Mouse (Mus musculus) NIH3T3 (cell line): ENCODE measurements around the gene Sbno2.

Experiments used
- DNase-seq: peaks from one replicate; pipeline ENCODE4 v3.0.0-alpha.2; 2012; ENCODE audit warnings: low read depth

Gene Sbno2

DNA sequence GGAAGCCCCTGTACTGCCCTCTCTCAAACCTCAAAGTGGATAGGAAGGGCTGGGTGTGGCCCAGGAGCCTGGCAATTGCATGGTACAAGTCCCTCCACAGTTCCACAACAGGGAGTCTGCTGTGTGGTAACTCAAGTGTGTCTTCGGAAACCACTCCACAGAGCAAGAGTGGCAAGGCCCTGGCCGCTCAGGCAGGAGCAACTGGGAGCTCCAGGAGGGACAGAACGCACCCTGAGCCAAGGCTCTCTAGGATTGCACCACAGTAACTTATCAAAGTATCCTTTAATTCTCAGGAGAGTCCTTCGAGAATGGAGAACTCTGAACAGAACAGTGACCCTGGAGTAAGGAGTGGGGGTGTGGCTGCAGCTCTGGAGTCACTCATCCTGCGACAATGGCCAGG lies 69.7 kb downstream of the Sbno2 start:
- DNase-seq = no peak

GRCm38 (mm10) chr10:80035148-80035547 lies 70.2 kb downstream of the Sbno2 start:
- DNase-seq = no peak

GRCm38 (mm10) chr10:80033511-80034391 lies 71.6 kb downstream of the Sbno2 start:
- DNase-seq = peak; percentile 84

GRCm38 (mm10) chr10:80032799-80033480 lies 72.4 kb downstream of the Sbno2 start:
- peak; percentile 87 for DNase-seq

GRCm38 (mm10) chr10:80030736-80031135 lies 74.6 kb downstream of the Sbno2 start:
- no peak for DNase-seq

DNA sequence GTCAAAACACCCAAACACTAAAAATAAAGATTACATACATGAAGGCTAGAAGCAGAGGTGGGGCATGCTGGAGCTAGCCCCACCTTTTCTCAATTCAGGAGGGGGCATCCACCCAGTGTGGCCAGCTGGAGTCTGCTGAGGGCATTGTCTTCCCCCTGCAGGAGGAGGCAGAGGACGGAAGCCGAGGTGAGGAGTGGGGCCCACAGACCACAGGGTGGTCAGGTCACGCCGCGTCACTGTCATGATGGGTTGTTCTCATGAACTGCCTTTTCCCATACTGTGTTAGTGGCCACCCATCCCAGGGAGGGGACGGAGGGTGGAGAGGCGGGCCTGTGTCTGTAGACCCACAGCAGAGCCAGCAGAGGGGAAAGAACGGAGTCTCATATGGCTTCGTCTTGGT lies 75.2 kb downstream of the Sbno2 start:
- no peak for DNase-seq

DNA sequence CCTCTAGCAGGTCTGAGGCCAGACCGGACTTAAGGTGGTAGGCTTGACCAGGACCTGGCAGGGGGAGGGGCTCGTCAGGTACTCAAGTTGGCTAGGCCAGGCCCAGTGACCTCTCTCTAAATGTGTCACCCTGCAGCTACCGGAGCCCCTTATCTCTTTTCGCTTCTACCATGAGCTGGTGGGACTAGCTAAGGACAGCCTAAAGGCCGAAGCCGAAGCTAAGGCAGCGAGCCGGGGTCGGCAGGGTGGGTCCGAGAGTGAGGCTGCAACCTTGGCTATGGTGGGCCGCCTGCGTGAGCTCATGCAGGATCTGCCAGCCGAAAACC lies 76.9 kb downstream of the Sbno2 start:
- no peak for DNase-seq

- DNase-seq = peak; percentile 36
These were observed 77.5 kb downstream of the Sbno2 start for GRCm38 (mm10) chr10:80027681-80028520.

DNA sequence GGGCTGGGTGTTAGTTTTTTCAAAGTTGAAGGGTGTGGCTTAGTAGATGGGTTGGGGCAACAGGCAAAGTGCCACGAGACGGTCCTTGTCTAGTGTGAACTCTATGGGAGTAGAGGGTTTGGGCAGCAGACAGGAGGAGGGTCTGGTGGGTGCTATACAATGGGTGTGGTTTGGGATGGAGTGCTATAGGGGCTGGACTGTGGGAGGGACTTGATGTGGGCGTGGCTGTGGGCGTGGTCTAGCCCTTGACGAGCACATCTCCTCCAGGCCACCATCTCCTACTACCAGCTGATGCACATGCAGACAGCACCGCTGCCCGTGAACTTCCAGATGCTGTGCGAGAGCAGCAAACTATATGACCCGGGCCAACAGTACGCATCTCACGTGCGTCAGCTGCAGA lies 79.5 kb downstream of the Sbno2 start:
- peak; percentile 43 for DNase-seq

DNA sequence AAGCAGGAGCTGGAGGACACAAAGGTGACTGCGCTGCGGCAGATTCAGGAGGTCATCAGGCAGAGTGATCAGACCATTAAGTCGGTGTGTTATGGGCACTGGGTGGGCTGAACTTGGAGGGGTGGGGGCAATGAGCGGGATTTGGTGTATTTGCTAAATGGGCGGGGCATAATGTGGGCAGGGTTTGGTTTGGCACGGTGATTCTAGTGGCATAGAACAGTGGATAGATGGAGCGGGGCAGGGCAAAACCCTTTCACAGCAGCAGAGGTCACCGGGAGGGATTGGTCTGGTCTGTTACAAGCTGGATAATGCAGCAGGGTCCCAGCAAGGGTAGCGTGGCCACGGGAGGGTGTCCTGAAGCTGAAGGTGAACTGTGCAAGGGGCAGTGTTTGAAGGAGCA lies 79.9 kb downstream of the Sbno2 start:
- DNase-seq = no peak

GRCm38 (mm10) chr10:80025044-80025347 lies 80.4 kb downstream of the Sbno2 start:
- no peak for DNase-seq

GRCm38 (mm10) chr10:80024229-80025043 lies 80.9 kb downstream of the Sbno2 start:
- DNase-seq = no peak

DNA sequence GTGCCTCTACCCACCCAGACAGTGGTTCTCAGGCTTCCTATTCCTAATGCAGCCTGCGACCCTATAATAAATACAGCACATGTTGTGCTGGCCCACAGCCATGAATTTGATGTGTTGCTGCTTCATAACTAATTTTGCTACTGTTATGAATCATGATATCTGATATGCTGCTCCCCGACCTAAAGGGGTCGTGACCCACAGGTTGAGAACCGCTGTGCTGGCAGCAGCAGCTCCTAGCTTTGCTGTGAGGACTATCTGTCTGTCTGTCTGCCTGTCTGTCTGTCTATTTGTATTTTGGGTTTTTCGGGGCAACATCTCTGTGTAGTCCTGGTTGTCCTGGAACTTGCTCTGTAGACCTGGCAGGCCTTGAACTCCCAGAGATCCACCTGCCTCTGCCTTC lies 81.6 kb downstream of the Sbno2 start:
- no peak for DNase-seq

DNA sequence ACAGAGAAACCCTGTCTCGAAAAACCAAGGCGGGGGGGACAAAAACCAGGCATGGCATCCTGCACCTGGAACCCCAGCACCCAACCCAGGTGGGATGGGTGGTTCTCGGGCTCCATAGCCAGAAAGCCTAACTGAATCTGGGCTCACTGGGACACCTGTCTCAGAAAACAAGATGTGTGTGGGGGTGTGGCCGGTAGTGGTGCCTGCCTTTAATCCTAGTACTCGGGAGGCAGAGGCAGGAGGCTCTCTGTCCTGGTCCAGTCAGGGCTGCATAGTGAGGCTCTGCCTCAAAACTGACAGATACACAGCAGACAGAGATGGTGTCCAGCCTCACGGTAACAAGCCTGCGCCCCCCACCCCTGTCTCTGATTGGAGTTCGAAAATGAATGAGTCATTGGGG lies 82.6 kb downstream of the Sbno2 start:
- no peak for DNase-seq

GRCm38 (mm10) chr10:80022164-80022563 lies 83.2 kb downstream of the Sbno2 start:
- no peak for DNase-seq

GRCm38 (mm10) chr10:80021320-80021641 lies 84.1 kb downstream of the Sbno2 start:
- no peak for DNase-seq

DNA sequence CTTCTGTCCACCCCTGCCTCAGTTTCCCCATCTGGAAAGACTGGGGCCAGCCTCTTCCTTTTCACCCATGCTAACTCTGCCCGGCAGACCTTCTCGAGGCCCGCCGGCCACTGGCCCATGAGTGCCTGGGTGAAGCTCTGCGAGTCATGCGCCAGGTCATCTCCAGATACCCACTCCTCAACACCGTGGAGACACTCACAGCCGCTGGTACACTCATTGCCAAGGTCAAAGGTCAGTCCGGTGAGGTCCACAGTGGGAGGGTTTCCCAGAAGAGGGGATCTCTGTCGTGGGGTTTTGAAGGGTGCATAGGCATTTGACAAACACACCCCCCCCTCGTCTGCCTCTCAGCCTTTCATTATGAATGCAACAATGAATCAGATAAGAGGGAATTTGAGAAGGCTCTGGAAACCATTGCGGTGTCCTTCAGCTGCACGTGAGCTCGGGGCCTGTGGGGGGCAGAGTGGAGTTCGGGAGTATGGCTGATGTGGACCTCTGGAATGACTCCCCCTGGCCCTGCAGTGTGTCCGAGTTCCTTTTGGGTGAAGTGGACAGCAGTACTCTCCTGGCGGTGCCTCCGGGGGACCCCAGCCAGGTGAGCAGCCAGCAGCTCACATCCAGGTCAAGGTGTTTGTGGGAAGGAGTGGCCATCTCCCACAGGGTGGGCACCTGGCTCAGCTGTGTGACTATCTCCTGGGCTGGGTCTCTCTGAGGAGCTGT lies 84.6 kb downstream of the Sbno2 start:
- no peak for DNase-seq

DNA sequence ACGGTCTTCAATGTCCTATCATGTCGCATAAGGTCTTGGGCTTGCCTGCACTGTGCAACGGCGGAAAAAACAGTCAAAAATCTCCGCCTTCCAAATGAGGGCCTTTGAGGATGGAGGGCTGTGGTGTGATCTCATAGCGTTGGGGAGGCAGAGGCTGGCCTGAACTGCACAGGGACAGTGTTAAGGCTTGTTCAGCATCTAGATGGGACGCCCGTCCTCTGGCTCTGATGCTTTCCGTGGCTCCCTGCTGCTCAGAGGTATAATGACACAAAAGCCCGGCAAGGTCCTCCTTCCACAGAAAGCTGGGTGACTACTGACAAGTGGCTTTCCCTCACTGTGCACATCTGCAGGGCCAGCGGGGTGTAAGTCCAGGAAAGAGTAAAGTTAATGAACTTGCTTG lies 85.2 kb downstream of the Sbno2 start:
- no peak for DNase-seq

DNA sequence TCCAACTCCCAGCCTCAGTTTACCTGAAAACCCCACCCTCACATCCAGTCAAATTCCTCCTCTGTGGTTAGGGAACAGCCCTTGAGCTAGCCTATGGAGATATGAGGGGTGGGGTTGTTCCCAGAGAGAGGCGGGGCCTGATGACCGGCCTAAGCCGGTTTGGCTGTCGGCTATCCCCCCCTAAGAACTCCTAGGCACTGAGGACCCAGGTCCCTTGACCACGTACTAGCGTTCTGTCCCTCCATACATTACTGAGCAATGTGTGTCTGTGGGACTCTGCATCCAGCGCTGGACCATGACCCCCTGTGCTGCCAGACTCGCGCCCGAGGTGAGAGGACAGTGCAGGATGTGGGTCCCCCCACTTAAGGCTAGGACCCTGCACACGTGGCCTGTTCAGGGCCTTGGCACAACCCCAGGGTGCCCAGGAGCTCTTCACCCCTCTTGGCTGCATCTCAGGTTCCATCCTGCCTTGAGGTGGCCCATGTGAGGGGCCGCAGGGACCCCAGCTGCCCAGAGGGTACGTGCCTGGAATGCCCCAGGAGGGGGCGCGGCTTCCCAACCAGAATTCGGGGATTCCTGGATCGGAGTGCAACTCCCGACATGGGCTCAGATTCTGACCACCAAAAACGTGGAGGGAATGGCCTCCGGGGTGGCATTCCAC lies 85.8 kb downstream of the Sbno2 start:
- DNase-seq = no peak

DNA sequence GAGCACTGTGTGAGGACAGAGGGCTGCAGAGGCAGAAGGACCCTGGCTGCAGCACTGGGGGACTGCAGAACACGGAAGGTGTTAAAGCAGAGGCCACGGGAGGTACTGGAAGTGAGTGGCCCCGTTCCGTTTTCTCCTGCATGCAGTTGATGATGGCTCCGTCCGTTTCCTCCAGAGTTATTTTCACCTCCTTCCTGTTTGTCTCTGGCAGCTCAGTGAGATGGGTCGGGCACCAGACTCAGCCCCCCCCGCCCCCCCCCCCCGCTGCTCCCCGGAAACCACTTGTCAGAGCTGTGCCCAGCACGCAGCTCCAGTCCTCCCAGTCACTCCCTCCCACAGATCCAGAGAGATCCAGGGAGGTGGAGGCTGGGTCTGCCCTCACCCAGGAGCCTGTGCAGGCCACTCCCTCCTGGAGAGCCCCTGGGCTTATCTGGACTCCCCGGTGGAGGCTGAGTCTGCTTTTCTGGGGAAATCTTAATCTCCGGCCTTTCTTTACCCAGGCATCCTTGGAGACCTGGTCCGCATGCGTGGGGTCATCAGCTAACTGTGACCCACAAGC lies 86.6 kb downstream of the Sbno2 start:
- DNase-seq = peak; percentile 34

- DNase-seq = no peak
These were observed 87.6 kb downstream of the Sbno2 start for GRCm38 (mm10) chr10:80017771-80018170.
